Mouse (Mus musculus): ENCODE results near the gene Fabp1.

DNA sequence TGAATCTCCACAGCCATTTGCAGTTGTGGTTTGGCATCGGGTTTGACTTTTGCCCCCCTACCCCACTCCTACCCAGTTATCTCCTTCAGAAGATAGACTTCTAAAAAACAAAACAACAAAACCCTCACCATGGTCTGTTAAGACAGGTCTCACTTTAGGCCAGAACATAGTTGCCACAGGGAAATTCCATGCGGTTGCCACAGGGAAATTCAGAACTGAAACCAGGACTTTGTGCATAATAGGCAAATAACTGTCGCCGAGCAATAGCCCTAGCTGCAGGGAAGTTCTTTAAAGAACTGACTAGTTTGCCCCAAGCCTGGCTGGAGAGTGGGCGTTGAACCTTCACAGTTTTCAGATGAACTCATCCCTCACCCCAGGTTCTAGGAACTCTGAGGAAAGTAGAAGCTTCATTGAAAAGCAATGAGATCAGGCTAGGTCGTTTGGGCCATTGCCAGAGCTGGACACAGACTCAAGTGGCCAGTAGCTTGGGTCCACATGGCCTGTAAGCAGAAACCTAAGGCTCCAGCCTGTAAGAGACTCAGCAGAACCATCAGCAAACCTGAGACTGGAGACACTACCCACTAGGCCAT lies 6.4 kb upstream of the Fabp1 start:
- TF ChIP-seq GATA1 (IDR thresholded peaks at IDR 0.05; ENCODE audit: borderline replicate concordance, low read length) (no peak), FLI1 (IDR thresholded peaks at IDR 0.05; ENCODE audit: low read length) (no peak)

Measured in megakaryocyte, embryonic 14.5 days (primary cell).